Mouse (Mus musculus) left cerebral cortex, adult 8-10 months (tissue): ENCODE data around the gene Otud7a. TPM values are rescaled to one million over a fixed set of nuclear protein-coding genes. Genes with fewer than 3 reads are reported as not detected.

Experiments
- DNase-seq, 2 experiments: peaks; one replicate each; pipeline ENCODE4 v3.0.0; 2022; ENCODE audit warnings: low spot score in 2 of 2
- total RNA-seq, 4 experiments: library from RNA; stranded (reverse); gene quantifications; 2 replicates each; pipeline ENCODE4 v1.2.4; 2022

Gene Otud7a
- total RNA-seq, 4 experiments from 2014 or later: 67.4 to 72.7 (median 69.7) TPM

DNA sequence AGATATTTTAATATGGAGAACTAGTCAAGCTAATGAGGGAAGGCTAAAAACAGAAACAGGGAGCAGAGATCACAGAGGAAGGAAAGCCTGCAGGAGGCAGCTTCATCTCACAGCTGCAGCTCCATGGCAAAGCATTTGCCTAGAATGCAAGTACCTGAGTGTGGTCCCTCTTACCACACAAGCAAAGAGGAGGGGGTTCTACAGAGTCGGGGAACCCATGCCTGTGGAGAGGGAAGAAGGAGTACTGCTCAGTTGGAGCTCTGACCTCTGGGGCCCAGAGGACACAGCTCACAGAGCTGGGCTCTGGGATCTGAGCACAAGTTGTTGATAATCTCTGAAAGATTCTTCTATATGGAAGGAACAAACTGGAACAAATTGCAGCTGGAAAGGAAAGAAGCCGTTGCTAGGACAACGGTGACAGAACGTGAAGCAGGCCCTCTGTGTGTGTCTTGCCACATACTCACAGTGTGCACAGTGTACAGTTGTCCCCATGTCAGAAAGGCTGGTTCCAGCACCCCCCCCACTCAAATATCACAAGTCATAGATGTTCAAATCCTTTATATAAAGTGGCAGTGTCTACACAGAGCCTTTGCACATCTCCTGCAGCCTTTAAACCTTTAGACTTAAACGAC lies 324.0 kb downstream of the Otud7a start:
- peak in 1 of 2 experiments; percentile 7 for DNase-seq

DNA sequence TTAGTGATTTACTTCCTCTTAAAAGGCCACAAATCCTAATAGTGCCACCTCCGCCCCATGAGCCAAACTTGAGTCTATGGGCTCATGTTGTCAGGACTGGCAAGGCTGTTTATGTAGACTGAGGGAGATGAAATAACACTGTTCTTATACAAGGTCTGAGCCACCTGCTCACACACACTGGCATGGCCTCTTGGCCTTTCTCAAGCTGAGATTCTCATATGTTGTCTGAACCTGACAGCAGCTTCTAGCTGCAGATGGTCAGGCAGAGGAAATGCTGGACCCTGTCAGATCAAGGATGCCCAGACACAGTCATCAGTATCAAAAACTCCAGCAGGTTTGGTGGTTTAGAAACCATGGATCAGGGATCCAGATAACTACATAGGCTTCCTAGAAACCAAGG lies 328.7 kb downstream of the Otud7a start:
- no peak for DNase-seq

DNA sequence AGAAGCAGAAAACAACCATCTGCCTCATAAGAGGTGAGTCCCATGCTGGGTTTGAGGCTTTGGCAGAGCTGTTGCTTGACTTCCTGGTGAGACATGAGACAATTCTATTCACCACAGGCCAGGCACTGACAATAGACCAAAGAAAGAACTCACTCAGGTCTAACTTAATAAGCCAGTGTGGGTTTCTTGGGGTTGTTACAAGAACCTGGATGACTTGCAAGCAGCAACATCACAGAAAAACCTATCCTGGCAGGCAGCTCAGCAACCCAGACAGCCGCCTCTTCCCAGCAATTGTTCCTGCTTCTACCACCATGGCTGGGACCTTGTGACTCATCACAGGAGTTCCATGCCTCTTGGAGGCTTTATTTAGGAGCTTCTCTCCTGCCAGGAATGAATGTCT lies 329.7 kb downstream of the Otud7a start:
- DNase-seq: no peak

DNA sequence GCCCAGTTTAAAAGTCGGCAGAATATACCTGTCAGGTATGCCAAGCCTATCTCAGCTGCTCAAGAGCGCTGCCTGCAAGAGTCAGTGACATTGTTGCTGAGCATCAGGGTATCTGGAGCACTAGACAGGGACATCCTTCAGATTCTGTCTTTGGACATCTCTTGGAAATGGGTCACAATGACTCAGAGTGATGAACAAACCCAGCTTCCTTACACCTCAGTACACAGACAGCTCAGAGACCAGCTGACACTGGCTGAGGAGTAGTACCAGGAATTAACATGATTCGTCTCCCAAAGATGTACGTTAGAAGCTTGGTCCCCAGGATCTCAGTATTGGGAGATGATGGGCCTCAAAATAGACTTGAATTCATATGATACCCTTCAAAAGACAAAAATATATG lies 332.8 kb downstream of the Otud7a start:
- no peak for DNase-seq

DNA sequence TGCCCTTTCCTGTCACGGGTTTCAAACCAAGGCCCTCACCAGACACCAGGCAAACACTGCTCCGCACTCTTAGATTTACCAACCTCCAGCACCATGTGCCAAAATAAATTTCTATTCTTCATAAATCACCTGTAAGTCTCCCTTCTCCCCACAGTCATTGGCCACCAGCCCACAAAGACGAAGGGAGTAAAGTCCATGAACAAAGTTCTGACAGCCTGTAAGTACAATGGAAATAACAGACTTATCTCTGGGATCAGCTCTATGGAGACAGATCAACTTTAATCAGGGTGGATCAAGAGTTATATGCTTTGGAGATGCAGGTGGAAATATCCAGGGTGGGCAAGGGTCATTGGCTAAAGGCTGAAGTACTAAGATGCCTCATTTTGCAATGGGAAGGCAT lies 336.3 kb downstream of the Otud7a start:
- DNase-seq: no peak

DNA sequence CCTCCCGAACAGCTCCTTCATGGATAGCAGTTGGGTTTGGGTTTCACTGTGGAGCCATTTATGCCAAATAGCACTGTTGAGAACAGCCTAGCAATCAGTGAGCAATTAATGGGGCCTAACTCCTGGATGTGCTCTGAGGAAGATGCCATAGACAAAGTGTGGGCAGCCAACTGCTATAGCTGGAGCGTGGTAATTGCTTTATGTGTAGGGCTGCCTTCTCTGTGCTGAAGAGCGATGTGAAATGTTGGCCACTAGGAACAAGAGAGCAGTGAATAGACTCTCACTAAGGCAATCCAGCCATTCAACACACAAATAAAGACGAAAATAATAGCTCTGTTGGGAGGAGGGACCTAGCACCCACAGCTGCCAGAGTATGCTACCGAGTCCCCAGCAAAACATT lies 345.2 kb downstream of the Otud7a start:
- DNase-seq: no peak

DNA sequence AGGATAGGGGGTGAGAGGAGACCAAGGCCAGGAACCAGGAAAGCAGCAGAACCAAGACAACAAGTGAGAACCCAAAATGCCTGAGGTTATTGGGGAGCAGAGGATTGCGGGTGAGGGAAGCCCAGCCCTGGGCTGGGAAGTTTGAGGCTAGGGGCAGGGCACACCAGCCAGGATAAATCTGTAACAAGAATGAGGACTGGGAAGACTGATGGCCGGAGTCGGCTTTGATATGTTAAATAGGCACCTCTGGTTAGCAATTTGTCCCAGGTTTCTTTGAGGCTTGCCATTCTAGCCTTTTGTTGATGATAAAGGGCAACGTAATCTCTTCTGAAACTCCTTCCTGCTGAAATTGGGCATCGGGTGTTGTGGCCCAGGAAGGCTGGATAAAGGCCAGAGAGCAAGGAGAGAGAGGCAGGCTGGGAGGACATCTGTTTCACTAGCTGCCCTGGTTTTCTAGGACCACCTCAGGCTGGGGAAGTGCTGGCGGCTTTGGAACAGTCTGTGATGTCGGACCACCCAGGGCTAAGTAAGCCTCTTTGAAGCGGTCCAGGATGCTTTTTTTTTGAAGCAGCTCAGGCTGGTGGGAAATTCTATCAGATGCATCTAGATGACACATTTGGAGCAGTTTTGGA lies 351.6 kb downstream of the Otud7a start:
- no peak for DNase-seq

DNA sequence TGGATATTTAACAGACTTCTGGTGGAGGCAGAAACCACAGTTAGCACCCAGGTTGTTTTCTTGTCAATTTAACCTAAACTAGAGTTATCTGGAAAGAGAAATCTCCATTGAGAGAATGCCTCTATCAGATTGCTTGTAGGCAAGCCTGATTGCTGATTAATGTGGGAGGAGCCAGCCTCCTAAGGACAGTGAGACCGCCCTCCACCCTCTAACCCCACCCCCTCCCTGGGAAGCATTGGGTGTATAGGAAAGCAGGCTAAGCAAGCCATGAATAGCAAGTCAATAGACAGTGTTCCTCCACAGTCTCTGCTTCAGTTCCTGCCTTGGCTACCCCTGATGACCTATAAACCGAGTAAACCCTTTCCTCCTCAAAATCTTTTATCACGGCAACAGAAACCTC lies 353.9 kb downstream of the Otud7a start:
- DNase-seq: no peak

DNA sequence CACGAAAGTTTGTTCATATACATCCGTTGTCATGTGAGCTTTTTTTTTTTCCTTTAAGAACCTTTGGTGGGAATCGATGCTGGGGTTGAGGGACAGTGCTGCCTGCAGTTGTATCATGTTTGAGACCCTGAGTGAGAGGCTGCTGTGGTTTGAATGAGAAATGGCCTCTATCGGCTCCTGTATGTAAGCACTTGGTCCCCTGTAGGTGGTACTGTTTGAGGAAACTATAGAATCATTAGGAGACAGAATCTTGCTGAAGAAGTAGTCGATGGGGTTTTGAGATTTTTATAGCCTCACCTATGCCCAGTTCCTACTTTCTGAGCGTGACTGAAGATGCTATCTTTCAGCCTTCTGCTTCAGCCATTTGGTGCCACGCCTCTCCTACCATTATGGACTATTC lies 354.8 kb downstream of the Otud7a start:
- DNase-seq: no peak

DNA sequence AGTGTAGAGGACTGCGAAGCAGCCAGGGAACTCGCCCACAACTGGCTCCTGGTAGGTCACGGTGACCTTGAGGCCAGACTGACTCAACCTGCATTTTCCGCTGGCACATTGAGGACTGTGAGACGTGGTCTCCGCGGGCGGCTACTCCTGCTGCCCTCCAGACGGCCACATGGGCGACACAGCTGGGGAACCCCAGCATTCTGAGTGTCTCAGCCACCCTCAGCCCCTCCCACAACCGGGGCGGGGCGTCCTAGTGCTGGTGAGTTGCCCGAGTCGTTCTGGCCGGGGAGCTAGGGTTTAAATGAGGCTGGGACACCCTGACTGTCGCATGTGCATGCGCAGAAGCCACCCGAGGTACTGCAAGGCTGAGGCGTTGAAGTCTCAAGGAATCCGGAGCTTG lies 358.2 kb downstream of the Otud7a start:
- no peak for DNase-seq

Other genes starting within 250 kb of the Otud7a start
- gene Chrna7, start 232.2 kb upstream of the Otud7a start, total RNA-seq: 10 to 100 TPM; 25.1 to 26.3 (median 25.8) TPM